Mouse (Mus musculus) mouse embryonic stem cell (cell line): ENCODE results near the gene Phf21a.

Source experiments
- in situ Hi-C, 2 experiments: fragments of 300-500 bp; cut with MboI; formaldehyde crosslinking; loops; 1 replicate in 1 of 2; 3 replicates in 1 of 2; pipeline ENCODE4 v1.14.3; 2019 to 2020; ENCODE audit warnings: low sequenced_read_pairs in 2 of 2, low pct_unique_long_range_greater_than_20kb in 1 of 2, mixed read lengths in 1 of 2; ENCODE audit not compliant: unreplicated experiment in 1 of 2

Gene Phf21a

DNA sequence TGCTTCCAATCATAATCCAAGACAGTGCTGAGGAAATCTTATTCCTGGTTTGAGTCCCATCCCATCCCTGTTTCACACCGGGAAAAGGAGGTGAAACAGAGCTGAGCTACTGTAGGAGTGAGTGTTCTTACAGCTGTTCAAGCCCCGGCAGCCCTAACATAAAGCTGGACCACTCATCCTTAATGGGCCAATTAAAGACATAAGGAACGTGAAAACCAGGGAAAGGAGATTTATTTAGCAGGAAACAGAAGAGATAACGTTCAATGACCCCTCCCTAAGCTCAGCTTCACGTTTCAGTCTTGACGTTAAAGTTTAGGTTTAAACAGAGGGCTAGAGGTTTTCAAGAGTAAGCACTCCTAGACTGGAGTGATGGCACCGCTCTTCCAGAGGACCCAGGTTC lies 74.0 kb downstream of the Phf21a start:
- in situ Hi-C loops: no loop called here

DNA sequence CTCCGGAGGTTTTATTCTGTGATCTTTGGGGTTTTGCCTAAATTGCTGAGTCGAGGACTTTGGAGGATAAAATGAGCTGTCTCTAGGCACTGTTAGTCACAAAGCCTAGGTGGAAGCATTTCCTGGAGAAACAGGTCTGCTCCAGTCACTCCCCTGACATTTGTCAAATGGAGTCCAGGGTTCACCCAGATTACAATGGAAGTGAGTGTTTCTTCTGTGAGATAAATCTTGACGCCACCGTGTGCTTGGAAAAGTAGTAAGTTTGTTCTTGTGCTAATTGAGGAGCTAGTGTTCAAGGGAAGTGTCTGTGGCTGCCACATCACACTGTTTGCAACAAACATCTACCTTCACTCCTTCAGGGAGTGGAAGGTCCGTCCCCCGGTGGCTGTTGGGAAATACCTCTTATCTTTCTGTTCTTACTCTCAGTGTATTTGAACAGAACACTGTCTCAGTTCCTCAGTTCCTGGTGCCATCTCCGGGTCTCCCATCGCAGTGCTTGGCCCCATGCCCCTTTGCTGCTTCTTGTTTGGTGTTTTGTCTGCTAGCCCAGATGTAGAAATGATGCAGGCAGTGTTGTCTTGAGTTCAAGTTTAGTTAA lies 78.2 kb downstream of the Phf21a start:
- in situ Hi-C loops: no loop called here

DNA sequence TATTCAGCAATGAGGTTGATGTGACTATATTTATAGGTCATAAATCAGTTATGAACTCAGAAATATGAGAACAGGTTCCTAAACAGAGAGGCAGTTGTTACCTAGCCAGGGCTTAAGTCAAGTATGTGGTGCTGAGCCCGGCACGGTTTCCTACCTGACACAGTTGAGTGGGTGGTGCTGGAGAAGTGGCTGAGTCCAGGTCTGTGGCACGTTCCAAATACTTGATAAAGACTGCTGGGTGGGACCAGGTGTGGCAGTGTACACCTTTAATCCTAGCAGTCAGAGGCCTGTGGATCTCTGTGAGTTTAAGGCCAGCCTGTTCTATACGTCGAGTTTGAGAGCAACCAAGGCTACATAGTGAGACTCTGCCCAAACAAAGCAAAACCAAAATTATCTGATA lies 79.4 kb downstream of the Phf21a start:
- in situ Hi-C loops: no loop called here

DNA sequence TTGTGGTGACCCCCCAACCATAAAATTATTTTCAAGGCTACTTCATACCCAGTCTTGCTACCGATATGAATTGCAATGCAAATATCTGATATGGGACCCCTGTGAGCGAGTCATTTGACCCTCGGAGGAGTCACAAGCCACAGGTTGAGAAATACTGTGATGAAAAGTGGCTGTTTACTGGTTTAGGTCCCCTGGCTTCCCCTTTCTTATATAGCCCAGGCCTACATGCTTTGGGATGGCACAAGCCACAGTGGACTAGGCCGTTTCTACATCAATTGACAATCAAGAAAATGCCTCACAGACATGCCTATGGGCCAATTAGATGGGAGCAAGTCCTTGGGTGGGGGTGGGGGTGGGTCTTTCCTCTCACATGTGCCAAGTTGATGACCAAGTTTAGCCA lies 80.3 kb downstream of the Phf21a start:
- in situ Hi-C loops: no loop called here

DNA sequence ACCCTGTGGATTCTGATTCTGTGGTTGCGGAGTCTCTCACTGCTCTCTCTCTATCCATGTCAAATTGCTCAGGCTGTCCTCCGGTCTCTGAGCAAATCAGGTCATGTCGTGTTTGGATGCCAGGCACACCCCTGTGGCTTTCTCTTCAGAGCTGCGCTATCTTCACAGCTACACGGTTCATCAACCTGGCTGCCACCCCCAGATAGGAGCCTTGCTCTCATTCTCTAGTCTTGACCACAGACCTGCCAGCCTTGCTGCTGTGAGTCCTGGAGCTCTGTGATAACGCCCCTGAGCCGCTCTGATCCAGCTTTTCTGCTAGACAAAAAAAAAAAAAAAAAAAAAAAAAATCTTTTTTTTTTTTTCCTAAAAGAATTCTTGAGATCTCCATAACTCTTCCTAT lies 81.3 kb downstream of the Phf21a start:
- in situ Hi-C loops: no loop called here

DNA sequence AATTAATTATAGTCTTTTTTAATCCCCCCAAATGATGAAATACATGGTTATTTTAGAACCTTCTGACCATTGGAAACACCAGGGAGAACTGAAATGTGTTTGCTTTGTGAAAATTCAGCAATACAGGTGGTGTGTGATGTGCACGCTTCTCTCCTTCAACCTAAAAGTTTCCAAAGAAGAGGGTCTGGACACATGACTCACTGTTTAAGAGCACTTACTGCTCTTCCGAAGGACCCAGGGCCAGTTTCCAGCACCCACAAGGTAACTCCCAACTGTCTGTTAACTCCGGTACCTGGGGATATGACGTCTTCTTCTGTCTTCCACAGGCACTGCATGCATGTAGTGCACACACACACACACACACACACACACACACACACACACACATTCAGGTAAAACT lies 82.1 kb downstream of the Phf21a start:
- in situ Hi-C loops: no loop called here

DNA sequence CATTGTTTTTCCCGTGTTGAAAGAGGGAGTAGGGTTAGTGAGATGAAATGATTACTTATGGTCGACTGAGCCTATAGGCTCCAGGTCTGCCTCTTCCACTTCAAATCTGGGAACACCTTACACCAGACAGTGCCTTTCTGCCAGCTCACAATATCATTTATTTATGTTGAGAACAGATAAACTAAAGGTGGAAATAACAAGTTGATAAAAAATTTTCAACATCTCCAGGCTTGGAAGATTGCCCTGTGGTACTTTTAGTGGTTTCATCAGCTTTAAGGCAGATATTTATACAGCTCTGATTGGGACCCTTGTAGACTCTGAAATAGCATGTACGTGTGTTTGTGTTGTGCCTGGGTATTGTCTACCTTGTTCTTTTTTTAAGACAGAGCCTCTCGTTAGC lies 83.4 kb downstream of the Phf21a start:
- in situ Hi-C loops: no loop called here

DNA sequence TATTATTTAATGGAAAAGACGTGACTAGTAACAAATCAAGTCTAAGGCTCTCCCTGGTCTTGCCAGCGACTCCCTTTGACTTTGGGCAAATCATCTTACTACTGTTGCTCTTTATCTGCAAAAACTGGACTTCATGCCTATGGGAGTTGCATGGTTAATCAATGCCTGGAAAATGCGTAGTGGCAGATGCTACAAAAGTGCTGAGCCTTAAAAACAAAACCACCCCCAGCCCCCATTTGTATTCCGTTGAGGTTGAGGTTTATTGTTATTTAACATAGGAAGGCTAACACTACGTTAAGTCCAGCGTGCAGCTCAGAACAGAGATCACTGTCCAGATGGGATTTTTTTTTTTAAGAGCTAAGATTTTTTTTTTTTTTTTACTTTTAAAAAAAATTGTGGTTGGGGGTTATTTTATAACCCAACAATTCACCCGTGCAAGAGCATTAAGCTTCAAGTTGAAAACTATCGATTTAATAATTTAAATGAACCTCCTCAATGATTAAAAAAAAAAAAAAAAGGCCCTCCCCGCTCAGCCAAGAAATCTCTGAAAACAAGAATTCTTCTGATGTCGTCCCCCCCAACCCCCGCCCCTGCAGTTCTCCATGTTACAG lies 89.3 kb downstream of the Phf21a start:
- in situ Hi-C loops: no loop called here

DNA sequence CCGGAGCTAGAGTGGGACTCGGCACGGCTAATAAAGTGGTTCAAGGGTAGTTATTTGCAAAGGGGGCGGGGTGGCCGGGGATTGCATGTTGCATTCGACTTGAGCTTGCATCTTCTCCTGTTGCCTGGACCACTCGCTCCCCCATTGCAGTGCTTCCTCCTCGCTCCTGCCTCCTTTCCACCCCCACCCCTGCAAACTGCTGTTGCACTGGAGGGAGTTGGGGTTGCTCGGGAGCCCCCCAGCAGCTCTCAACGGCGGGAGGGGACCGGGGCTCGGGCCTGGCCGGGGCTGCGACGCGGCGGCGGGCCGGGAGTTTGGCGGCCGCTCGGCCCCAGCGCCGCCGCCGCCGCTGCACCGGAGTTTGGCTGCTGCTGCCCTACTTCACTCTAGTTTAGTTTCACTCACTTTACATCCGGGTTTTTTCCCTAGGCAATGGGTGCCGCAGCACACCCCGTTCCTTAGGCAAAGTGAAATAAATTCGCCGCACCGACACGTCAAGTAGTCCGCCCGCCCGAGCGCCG lies 90.1 kb downstream of the Phf21a start:
- in situ Hi-C loops: no loop called here

DNA sequence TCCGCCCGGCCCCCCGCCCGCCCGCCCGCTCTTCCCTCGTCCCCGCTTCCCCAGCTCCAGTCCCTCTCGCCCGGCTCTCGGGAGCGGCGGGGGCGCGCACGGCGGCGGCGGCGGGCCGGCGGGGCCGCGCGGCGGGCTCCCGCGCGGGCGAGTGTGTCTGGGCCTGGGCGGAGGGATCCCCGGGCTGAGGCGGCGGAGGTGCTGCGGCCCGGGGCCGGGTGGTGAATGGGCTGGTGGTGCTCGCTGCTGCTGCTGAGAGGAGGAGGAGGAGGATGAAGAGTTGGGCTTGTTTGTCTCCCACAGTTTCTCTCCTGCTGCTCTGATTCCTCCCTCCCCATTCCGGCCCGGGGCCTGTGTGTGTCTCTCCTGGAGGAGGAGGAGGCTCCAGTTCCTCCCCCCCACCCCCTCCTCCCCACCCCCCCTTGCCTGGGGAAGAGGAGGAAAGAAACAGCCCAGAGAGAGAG lies 90.7 kb downstream of the Phf21a start:
- in situ Hi-C loops: no loop called here

DNA sequence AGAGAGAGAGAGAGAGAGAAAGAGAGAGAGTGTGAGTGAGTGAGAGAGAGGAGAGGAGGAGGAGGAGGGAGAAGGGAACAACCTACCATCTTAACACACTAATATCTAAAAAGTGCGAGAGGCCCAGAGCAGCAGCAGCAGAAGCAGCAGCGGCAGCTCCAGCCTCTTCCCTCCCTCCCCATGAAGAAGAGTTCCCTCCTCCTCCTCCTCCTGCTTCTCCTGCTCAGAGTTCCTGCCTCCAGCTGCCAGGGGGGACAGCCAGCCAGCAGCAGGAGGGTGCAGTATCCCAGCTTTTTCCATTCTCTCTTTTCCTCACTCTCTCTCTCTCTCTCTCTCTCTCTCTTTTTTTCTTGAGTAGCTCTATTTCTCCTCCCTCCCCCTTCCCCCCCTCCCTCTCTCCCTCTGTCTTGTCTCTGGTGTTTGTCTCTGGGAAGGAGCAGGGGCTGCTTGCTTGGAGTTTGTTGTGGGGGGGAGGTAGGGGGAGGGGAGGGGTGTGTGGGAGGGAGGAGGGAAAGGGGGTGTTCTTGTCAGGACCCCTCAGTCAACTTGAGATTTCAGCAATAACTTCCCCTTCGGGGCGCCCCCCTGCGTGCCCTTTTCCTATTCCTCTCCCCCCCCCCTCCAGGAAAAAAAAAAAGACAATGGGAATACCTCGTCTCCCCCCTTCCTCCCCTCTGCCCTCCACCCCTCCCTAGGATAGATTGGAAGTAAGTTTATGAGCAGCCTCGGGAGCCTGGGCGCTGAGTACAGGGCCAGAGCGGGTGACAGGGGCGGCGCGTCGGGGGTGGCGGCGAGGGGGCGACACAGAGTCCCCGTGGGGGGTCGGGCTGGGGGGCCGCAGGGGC lies 91.4 kb downstream of the Phf21a start:
- in situ Hi-C loops: no loop called here

DNA sequence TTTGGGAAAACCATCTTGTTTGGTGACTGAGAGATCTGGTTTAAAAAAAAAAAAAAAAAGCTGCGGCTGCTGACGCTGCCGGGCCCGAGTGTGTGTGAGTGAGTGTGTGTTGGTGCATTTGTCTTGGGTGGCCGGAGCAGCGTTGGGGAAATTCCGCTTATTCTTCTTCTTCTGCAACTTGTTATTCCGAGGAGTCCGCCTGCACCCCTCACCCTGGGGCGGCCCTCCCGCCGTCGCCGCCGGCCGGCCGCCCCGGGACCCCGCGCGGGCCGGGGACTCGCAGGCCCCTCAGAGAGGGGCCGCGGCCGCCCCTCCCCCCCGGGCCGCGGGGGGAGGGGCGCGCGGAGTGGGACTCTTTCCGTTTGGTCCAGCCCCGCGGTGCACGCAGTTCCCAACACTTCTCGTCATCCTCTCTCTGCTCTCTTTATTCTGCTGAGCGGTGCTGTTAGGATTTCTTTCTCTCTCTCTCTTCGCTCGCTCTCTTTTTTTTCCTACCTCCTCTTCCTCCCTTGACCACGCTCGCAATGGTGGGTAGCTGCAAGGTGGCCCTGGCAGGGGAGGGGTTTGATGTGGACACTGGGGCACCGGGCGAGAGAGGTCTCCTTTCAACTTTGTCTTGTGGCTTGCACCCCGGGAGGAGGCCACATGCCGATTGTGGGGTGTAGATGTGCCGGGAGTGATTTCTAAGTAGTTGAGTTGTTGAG lies 92.3 kb downstream of the Phf21a start:
- in situ Hi-C loops: no loop called here

DNA sequence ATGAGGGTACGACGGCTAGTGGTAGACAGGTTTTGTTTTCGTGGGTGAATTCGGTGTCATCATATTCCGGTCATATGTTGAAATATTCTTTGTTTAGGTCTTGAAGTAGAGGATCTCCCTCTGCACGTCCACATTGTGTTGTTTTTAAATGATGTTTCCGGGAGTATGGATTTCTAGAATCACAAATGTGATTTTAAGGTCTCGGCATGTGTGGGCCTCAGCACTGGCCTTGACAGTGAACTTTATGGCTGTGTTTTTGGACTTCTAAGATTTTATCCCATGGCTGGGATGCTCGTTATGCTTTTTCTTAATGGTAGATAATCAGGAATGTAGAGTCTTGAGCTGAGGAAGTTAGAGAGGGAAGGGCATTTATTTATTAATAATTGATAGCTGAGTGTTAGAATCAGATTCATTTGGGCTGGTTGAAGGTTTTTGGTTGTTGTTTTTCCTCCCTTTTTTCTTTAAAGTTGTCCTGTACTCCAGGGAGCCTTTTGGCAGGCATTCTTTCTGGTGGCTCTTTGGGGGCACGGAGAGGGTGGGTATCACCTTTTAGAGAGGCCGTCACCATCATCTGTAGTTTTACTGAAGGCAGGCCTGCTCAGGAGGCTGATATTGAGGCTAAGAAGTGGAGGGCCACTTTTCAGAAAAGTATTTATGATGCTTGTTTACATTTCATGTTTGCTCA lies 93.0 kb downstream of the Phf21a start:
- in situ Hi-C loops: no loop called here

DNA sequence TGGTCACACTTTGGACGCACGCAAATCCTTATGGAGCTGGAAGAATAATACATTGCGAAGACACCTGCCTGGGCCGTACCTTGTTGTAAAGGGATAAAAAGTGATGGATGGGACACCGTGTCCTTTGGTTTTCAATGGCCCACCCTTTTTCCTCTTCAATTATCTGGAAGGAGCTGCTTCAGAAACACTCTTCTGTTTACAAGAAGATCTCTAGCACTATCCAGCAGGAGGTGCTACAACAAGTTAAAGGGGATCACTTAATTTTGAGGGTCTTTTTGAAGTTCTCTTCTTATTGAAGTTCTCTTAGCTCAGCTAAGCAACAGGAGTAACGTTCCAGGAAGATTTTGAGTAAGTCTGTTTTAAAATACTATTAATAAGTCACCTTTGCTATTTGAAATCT lies 94.1 kb downstream of the Phf21a start:
- in situ Hi-C loops: no loop called here

DNA sequence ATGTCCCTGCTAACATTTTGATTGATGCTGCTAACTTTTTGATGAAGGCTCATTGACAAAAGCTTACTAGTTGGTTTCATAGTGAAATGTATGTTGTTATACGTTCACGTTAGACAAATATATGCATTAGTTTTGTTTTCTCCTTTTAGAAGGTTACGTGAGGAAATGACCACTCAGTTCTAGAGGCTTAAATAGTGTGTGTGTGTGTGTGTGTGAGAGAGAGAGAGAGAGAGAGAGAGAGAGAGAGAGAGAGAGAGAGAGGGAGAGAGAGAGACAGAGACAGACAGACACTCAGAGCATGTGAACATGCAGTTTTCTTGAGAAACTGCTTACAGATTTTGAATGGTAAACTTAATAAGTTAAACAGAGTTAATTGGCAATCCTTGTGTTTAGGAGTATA lies 95.8 kb downstream of the Phf21a start:
- in situ Hi-C loops: no loop called here

DNA sequence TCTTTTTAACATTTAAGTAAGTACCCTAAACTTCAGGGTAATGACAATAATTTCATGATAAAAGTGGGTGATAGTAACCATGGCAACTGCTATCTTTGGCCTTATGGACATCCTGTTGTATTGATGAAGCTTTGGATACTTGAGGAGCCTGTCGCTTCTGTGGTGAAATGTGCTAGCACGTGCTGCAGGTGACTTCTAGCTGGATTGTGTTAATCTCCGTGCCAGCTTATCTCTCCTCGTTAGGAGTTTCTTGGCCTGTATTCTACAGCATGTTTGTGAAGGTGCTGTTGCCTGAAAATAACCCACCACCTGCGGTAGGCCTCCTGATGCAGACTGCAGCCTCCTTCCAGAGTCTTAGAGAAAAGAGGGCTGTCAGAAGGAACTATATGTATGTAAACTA lies 98.0 kb downstream of the Phf21a start:
- in situ Hi-C loops: no loop called here

DNA sequence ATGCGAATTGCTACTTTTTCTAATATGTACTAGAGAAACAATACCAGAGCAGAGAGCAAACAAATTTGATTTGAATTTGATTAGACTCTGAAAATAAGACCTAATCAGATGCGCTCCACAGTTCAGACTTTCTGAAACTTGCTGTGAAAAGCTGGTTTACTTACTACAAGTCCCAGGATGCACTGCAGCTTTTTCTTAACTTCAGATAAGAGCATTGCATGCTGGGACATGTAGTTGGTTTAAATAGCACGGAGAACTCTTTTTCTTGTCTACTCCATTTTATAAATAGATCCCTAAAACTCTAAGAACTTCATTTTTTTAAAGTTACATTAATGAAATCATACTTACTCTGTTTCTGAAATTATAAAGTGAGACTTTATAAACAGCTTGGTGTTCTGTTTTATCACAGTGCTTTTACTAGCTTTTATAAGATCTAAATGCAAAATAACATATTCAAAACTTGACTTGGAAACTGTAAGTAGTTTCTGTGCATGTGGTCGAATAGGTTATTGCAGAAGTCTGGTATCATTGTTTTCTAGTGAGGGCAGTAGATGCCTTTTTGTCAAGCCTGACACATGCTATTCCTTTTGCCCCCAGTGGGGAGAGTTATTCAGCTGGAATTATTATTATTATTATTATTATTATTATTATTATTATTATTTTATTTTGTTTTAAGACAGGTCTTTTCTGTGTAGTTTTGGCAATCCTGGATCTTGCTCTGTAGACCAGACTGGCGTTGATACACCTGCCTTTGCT lies 99.1 kb downstream of the Phf21a start:
- in situ Hi-C loops: no loop called here

DNA sequence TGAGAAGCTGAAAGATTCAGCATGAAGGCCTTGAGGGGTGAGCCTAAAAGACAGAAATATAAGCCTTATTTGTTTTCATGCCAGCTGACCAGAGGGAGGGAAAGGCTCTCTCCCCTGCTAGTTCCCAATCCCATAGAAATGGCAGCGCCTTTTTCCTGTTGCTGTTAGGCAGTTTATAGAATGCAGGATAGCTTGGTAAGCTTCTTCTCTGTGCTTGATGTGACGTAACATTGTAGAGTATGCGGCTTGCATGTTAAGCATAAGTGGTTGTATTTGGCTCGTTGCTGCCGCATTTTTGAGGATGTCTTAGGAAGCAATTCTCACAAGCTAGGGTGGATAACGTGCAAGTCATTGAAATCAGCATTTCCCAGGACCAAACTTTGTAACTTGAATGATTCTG lies 105.2 kb downstream of the Phf21a start:
- in situ Hi-C loops: no loop called here
